Mouse (Mus musculus): ENCODE measurements at regions not wholly inside any gene's neighbourhood (a gene's known extent, or its start where the extent isn't known, plus 50 kb on each side); places are given as distances from the start of the nearest gene placed in this dataset.

DNA sequence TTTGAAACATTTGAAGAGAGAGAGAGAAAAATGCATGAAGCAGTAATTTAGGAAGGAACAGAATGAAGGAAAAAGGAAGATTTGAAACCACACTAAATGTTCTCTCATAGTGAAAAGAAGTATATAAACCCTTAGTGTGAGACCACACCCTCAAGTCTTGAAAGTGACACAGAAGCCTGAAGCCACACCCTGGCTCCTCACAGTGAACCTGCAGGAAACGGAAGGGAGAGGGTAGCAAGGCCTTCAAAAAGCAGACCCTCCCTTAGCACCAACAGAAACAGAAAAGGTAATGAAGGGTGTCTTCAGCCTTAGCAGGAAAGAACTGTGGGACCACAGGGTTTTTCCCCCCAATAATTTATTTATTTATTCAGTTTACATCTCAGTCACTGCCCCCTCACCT lies 363.7 kb downstream of the Mllt3 start:
- Histone ChIP-seq H3K4me1 (ENCODE audit: insufficient read depth) (no peaks in the 10 kb centered on the region), H3K9me3 (ENCODE audit: low read length) (no peaks in the 10 kb centered on the region), H3K4me3 (ENCODE audit: low read depth, low read length) (no peak overlapping the region), H3K27ac (ENCODE audit: low read depth) (no peak overlapping the region), H3K36me3 (replicated peaks; ENCODE audit: insufficient read depth, low read length) (no peaks in the 10 kb centered on the region), H3K9ac (replicated peaks) (no peak overlapping the region), H3K4me2 (ENCODE audit: low read depth, low read length) (no peak overlapping the region), H3K27me3 (ENCODE audit: insufficient read depth, low read length) (no peaks in the 10 kb centered on the region)
- DNase-seq (no peak), ATAC-seq (no peak)
- 31% methylated on average over 1 of the region's 1 CpGs for WGBS (ENCODE audit: insufficient replicate concordance)
- no peak for TF ChIP-seq EP300 (IDR thresholded peaks at IDR 0.05; ENCODE audit: low read depth)
- TF ChIP-seq CTCF (IDR thresholded peaks at IDR 0.05; ENCODE audit: low read depth) = no peak

DNA sequence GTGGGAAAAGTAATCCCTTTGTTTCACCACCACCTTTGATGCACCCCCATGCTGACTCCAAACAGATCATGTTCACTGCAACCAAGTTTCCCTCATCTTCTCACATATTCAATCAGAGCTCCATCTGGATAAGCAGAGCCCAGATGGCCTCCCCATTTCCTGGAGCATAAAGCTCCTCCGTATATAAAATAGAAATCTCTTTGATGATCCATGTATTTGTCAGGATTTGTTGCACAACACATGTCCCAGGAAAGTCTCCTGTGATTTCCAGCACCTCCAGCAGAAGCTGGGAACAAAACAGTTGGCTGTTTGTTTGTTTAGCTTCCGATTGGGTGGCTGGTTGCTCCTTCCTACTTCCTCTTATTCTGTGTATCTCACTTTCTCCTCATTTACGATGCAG lies 364.9 kb downstream of the Mllt3 start:
- Histone ChIP-seq H3K4me2 (ENCODE audit: low read depth, low read length) (no peak overlapping the region), H3K4me3 (ENCODE audit: low read depth, low read length) (no peak overlapping the region), H3K9ac (replicated peaks) (no peak overlapping the region), H3K36me3 (replicated peaks; ENCODE audit: insufficient read depth, low read length) (no peaks in the 10 kb centered on the region), H3K4me1 (ENCODE audit: insufficient read depth) (no peaks in the 10 kb centered on the region), H3K27ac (ENCODE audit: low read depth) (no peak overlapping the region), H3K9me3 (ENCODE audit: low read length) (no peaks in the 10 kb centered on the region), H3K27me3 (ENCODE audit: insufficient read depth, low read length) (no peaks in the 10 kb centered on the region)
- 31% methylated on average over 3 of the region's 3 CpGs for WGBS (ENCODE audit: insufficient replicate concordance)
- no peak for TF ChIP-seq CTCF (IDR thresholded peaks at IDR 0.05; ENCODE audit: low read depth)
- TF ChIP-seq EP300 (IDR thresholded peaks at IDR 0.05; ENCODE audit: low read depth) = no peak
- DNase-seq (no peak), ATAC-seq (no peak)

DNA sequence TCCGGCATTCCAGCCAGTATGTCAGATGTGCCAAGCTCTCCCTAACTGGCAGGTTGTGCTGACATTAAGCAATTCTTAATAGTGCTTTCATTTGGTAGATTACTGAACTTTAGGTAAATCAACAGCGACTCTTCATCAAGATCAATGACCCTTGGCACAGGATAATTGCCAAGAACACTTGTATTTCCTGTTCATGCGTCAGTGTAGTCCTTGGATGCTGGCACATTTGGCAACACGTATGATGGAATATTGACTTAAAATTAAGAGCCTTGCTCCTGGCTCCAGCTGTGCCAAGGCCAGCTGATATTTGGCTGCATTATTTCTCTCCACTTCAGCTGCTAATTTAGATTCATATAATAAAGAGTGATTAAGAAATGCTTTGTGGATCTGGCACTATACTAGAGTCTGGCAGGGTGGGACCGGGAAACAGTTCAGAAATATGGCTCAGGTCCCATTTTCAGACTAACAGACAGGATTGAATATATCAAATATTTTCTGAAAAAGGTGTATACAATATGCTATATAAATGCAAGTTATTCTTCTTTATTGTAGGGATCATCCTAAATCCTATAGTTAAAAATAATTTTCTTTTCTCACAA lies 365.5 kb downstream of the Mllt3 start:
- WGBS (ENCODE audit: insufficient replicate concordance) = 79% methylated on average over 5 of the region's 5 CpGs
- Histone ChIP-seq H3K4me1 (ENCODE audit: insufficient read depth) (no peaks in the 10 kb centered on the region), H3K4me2 (ENCODE audit: low read depth, low read length) (no peak overlapping the region), H3K9me3 (ENCODE audit: low read length) (no peaks in the 10 kb centered on the region), H3K27me3 (ENCODE audit: insufficient read depth, low read length) (no peaks in the 10 kb centered on the region), H3K36me3 (replicated peaks; ENCODE audit: insufficient read depth, low read length) (no peaks in the 10 kb centered on the region), H3K4me3 (ENCODE audit: low read depth, low read length) (no peak overlapping the region), H3K9ac (replicated peaks) (no peak overlapping the region), H3K27ac (ENCODE audit: low read depth) (no peak overlapping the region)
- TF ChIP-seq EP300 (IDR thresholded peaks at IDR 0.05; ENCODE audit: low read depth) = no peak
- TF ChIP-seq CTCF (IDR thresholded peaks at IDR 0.05; ENCODE audit: low read depth) = no peak
- ATAC-seq (no peak), DNase-seq (no peak)

DNA sequence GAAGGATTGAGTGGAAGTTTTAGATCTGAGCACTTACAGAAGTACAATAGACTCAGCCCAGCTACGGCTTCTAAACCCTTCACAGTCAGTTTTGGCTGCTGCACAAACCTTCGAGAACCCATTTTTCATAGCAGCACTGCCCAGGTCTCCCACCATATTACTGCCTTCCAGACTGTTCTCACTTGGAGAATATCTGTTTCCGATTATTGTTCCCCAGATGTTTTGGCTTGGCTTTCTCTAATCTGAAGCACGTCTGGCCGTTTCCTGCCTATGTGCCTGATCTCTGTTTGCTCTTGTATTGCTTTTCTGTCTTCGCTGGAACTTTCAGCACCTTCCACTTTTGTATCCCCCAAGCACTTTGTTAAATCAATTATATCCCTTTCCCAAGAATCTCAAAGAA lies 368.0 kb downstream of the Mllt3 start:
- TF ChIP-seq CTCF (IDR thresholded peaks at IDR 0.05; ENCODE audit: low read depth) (no peak), EP300 (IDR thresholded peaks at IDR 0.05; ENCODE audit: low read depth) (no peak)
- ATAC-seq (no peak), DNase-seq (no peak)
- no peak overlapping the region for H3K27ac ChIP-seq (ENCODE audit: low read depth)
- no peak overlapping the region for H3K4me3 ChIP-seq (ENCODE audit: low read depth, low read length)
- no peaks in the 10 kb centered on the region for H3K9me3 ChIP-seq (ENCODE audit: low read length)
- 57% methylated on average over 6 of the region's 6 CpGs for WGBS (ENCODE audit: insufficient replicate concordance)
- H3K9ac ChIP-seq (replicated peaks) = no peak overlapping the region
- H3K27me3 ChIP-seq (ENCODE audit: insufficient read depth, low read length) = no peaks in the 10 kb centered on the region
- no peaks in the 10 kb centered on the region for H3K4me1 ChIP-seq (ENCODE audit: insufficient read depth)
- no peak overlapping the region for H3K4me2 ChIP-seq (ENCODE audit: low read depth, low read length)
- no peaks in the 10 kb centered on the region for H3K36me3 ChIP-seq (replicated peaks; ENCODE audit: insufficient read depth, low read length)

DNA sequence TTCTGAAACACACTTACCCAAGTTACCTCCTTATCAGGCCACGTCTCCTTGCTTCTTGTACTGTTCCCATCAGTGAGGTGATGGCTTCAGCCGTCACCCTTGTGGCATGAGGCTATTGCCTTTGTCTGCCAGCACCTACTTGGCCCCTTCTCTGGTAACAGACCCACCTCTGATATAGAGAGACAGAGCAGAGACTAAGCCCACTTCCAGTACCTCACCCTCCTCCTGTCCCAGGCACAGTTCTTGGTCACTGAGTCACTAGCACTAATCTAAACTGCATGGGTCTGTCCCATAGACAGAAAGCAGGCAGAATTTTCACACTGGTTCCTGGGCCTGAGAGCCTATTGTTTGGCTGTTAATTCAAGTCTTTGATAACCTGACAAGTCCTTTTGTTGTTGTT lies 370.3 kb downstream of the Mllt3 start:
- WGBS (ENCODE audit: insufficient replicate concordance) = 68% methylated on average over 2 of the region's 2 CpGs
- no peak for ATAC-seq
- H3K4me3 ChIP-seq (ENCODE audit: low read depth, low read length) = no peak overlapping the region

DNA sequence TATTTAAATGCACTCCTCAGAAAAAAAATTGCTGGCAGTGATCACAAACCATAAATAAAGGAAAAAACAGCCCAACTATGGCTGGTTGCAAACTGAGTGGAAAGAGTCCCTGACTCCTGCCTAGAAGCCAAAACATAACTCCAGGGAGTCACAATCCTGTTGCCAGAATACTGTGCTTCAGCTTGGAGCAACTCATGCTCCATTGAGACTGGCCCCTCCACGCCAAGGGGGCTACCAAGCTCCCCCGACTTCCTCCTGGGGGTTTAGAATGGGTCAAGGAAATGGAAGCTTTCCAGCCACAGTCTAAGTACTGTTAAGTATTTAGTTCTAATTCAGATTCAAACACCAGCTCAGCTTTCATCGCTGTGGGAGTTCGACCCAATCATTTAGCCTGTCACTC lies 374.8 kb downstream of the Mllt3 start:
- WGBS (ENCODE audit: insufficient replicate concordance) = 46% methylated on average over 4 of the region's 4 CpGs
- Histone ChIP-seq H3K36me3 (replicated peaks; ENCODE audit: insufficient read depth, low read length) (no peaks in the 10 kb centered on the region), H3K9ac (replicated peaks) (no peak overlapping the region), H3K27me3 (ENCODE audit: insufficient read depth, low read length) (no peaks in the 10 kb centered on the region), H3K27ac (ENCODE audit: low read depth) (no peak overlapping the region), H3K4me1 (ENCODE audit: insufficient read depth) (no peaks in the 10 kb centered on the region), H3K4me3 (ENCODE audit: low read depth, low read length) (no peak overlapping the region), H3K4me2 (ENCODE audit: low read depth, low read length) (no peak overlapping the region), H3K9me3 (ENCODE audit: low read length) (no peaks in the 10 kb centered on the region)
- DNase-seq (no peak), ATAC-seq (no peak)
- no peak for TF ChIP-seq CTCF (IDR thresholded peaks at IDR 0.05; ENCODE audit: low read depth)
- TF ChIP-seq EP300 (IDR thresholded peaks at IDR 0.05; ENCODE audit: low read depth) = no peak

More for the DNA sequence above, 370.3 kb downstream of the Mllt3 start:
- no peak for TF ChIP-seq EP300 (IDR thresholded peaks at IDR 0.05; ENCODE audit: low read depth)
- no peak overlapping the region for H3K27ac ChIP-seq (ENCODE audit: low read depth)
- no peaks in the 10 kb centered on the region for H3K9me3 ChIP-seq (ENCODE audit: low read length)
- no peaks in the 10 kb centered on the region for H3K27me3 ChIP-seq (ENCODE audit: insufficient read depth, low read length)
- no peak overlapping the region for H3K4me2 ChIP-seq (ENCODE audit: low read depth, low read length)
- H3K9ac ChIP-seq (replicated peaks) = no peak overlapping the region
- H3K4me1 ChIP-seq (ENCODE audit: insufficient read depth) = no peaks in the 10 kb centered on the region
- no peaks in the 10 kb centered on the region for H3K36me3 ChIP-seq (replicated peaks; ENCODE audit: insufficient read depth, low read length)
- DNase-seq = no peak

DNA sequence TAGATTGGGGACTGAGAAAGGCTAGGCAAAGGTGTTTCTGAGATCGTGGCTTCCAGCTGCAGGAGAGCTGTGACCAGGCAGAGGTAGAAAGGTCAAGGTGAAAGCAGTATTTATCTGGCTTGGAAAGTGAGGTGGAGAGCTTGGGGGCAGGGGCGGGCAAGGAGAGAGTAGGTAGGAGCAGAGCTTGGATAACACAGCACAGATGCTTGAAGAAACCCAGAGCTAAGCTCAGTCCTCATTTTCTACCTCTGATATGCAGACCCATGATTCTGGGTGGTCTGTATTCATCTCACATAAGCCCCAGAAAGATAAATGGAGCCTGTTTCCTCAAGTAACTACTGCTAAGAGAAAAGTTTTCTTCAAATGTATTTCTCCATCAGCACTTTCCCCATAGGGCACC lies 375.3 kb downstream of the Mllt3 start:
- Histone ChIP-seq H3K4me3 (ENCODE audit: low read depth, low read length) (no peak overlapping the region), H3K9ac (replicated peaks) (no peak overlapping the region), H3K4me1 (ENCODE audit: insufficient read depth) (no peaks in the 10 kb centered on the region), H3K36me3 (replicated peaks; ENCODE audit: insufficient read depth, low read length) (no peaks in the 10 kb centered on the region), H3K9me3 (ENCODE audit: low read length) (no peaks in the 10 kb centered on the region), H3K27ac (ENCODE audit: low read depth) (no peak overlapping the region), H3K4me2 (ENCODE audit: low read depth, low read length) (no peak overlapping the region), H3K27me3 (ENCODE audit: insufficient read depth, low read length) (no peaks in the 10 kb centered on the region)
- DNase-seq (no peak), ATAC-seq (no peak)
- TF ChIP-seq CTCF (IDR thresholded peaks at IDR 0.05; ENCODE audit: low read depth) (no peak), EP300 (IDR thresholded peaks at IDR 0.05; ENCODE audit: low read depth) (no peak)
- 58% methylated on average over 2 of the region's 2 CpGs for WGBS (ENCODE audit: insufficient replicate concordance)

Data from liver, postnatal 0 days (tissue).